Mouse (Mus musculus) neural tube, postnatal 0 days (tissue): ENCODE measurements around the gene Noc4l. TPM values are rescaled to one million over a fixed set of nuclear protein-coding genes. Genes with fewer than 3 reads are reported as not detected.

Source experiments
- microRNA-seq: library from miRNA; unstranded; fragments of <30 nt; microRNA quantifications from one replicate; pipeline ENCODE4, GENCODE M21; 2016
- polyA plus RNA-seq: library from polyadenylated mRNA; unstranded; fragments of >200 nt; fragmentation: Nextera tagmentation; extraction: Ambion mirVana; gene quantifications from 2 replicates; pipeline ENCODE4 v1.2.1, GENCODE M21; 2015

Gene Noc4l
- 34.7 and 40.7 TPM in 2 replicates for polyA plus RNA-seq

DNA sequence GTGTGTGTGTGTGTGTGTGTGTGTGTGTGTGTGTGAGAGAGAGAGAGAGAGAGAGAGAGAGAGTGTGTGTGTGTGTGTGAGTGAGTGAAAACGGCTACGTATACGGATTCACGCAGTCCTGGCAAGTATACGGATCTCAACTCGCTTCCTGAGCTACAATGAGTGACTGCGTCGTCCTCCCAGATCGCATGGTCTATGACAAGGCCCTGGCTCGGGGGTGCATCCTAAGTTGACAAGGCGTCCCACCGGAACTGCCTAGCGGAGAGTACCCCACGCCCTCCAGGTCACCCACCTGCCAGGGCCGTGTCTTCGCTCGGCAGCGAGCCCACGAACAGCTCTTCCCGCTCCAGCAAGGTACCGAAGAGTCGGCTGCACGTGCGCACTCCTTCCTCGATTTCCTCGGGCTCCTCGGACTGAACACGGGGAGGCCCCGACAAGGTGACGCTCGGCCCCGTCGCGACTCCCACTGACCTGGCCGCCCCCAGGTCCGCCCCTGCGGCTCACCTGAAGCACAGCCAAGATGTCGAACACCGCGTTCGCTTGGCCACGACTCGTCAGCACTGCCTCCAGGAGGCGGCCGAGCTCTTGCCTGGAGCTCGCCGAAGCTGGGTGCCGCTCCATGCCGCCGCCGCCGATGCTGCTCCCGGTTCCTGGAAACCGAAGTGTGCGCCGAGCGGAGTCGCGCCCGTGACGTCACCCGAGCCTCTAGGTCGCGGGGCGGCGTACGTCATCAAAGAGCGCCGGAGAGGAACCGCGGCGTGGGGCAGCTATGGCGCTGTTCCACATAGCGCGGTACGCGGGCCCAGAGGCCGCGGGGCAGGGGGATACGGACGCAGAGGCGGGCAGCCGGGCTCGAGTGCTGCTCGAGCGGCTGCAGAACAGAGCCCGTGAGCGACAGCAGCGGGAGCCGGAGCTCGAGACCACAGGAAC lies at the start of gene Noc4l, which contains the start of gene Ddx51:
Noc4l (minus strand) TSS at position 699 of the 930 bp plus-strand sequence.
Ddx51 (plus strand) TSS at position 733 of the 930 bp plus-strand sequence.

Small RNA genes within 50 kb of the gene (microRNA-seq; reads per million reads assigned to microRNA genes)
- not detected for gene Mir7026

Other genes starting within 250 kb of the Noc4l start
- gene Fbrsl1, start 204.9 kb downstream of the Noc4l start, polyA plus RNA-seq, result 19.2 and 22.6 TPM in 2 replicates
- gene Galnt9, start 109.1 kb downstream of the Noc4l start, polyA plus RNA-seq, result 24.4 and 25.3 TPM in 2 replicates
- 16.1 and 16.2 TPM in 2 replicates for gene Ddx51, start within 50 bp of the Noc4l start, polyA plus RNA-seq
- gene Ep400, start 117.3 kb upstream of the Noc4l start, polyA plus RNA-seq, result 30.3 and 31.6 TPM in 2 replicates
- 21.0 and 22.4 TPM in 2 replicates for gene Pus1, start 127.2 kb upstream of the Noc4l start, polyA plus RNA-seq
- gene Ulk1, start 156.7 kb upstream of the Noc4l start, polyA plus RNA-seq, result 15.6 and 20.5 TPM in 2 replicates
- gene Hscb, start 186.4 kb upstream of the Noc4l start, polyA plus RNA-seq, result 13.9 and 14.6 TPM in 2 replicates
- 3.7 and 5.0 TPM in 2 replicates for gene Chek2, start 186.6 kb upstream of the Noc4l start, polyA plus RNA-seq
- 11.6 and 13.9 TPM in 2 replicates for gene Ttc28, start 226.4 kb upstream of the Noc4l start, polyA plus RNA-seq